Mouse (Mus musculus) lung, embryonic 16.5 days (tissue): ENCODE results near the gene Smox. TPM values are rescaled to one million over a fixed set of nuclear protein-coding genes. Genes with fewer than 3 reads are reported as not detected.

Experiments
- ATAC-seq: fragments of 200-750 bp; cut with Nextera tagmentation; 2 replicates; pipeline ENCODE4 v1.8.0; 2017; ENCODE audit warnings: low read depth, mild to moderate bottlenecking, moderate library complexity
- H3K27ac ChIP-seq: fragments of 300-500 bp; sonication (generic); 2 replicates; pipeline ENCODE4 v1.5.1; 2014; ENCODE audit warnings: mild to moderate bottlenecking, control low read depth, low read length
- H3K27me3 ChIP-seq: fragments of 300-500 bp; sonication (generic); 2 replicates; pipeline ENCODE4 v1.6.1; 2014; ENCODE audit warnings: low read depth, low read length, mixed read lengths; ENCODE audit not compliant: control insufficient read depth, insufficient read depth
- H3K36me3 ChIP-seq: fragments of 300-500 bp; sonication (generic); 2 replicates; pipeline ENCODE4 v1.6.1; 2014; ENCODE audit warnings: low read length; ENCODE audit not compliant: control insufficient read depth, insufficient read depth
- H3K4me1 ChIP-seq: fragments of 300-500 bp; sonication (generic); replicated peaks from 2 replicates; pipeline ENCODE4 v1.6.1; 2014; ENCODE audit warnings: low read length, mixed read lengths; ENCODE audit not compliant: control insufficient read depth, insufficient read depth
- H3K4me2 ChIP-seq: fragments of 300-500 bp; sonication (generic); 2 replicates; pipeline ENCODE4 v1.6.1; 2014; ENCODE audit warnings: low read depth, low read length, control low read depth
- H3K4me3 ChIP-seq: fragments of 300-500 bp; sonication (generic); 2 replicates; pipeline ENCODE4 v1.5.1; 2014; ENCODE audit warnings: mild to moderate bottlenecking, low read length, control low read depth
- H3K9ac ChIP-seq: fragments of 300-500 bp; sonication (generic); 2 replicates; pipeline ENCODE4 v1.6.1; 2014; ENCODE audit warnings: low read length, control low read depth
- H3K9me3 ChIP-seq: fragments of 300-500 bp; sonication (generic); 2 replicates; pipeline ENCODE4 v1.6.1; 2016; ENCODE audit warnings: low read length; ENCODE audit not compliant: control insufficient read depth
- WGBS: fragments of 180-500 bp; shearing (Covaris S2); extraction: QIAGEN DNeasy Blood & Tissue Kit; methylation state at CpG from one replicate; pipeline ENCODE4 v1.1.7; 2014; 5-methylcytosine and 5-hydroxymethylcytosine counted together
- polyA plus RNA-seq: library from polyadenylated mRNA; unstranded; fragments of >200 nt; fragmentation: Nextera tagmentation; extraction: Ambion mirVana; gene quantifications from 2 replicates; pipeline ENCODE4 v1.2.1, GENCODE M21; 2015

Smox gene
- polyA plus RNA-seq, 1 experiment from 2014 or later = 32.9 TPM

- H3K9me3 ChIP-seq = no peaks in the 10 kb centered on the region
- no peak overlapping the region for H3K27ac ChIP-seq
- peaks cover 3% of the 10 kb centered on the region for H3K36me3 ChIP-seq
- peaks cover 3% of the 10 kb centered on the region; the same call in 1 of the 2 replicates for H3K4me1 ChIP-seq
- H3K4me3 ChIP-seq = no peak overlapping the region
- 86% methylated on average over 4 of the region's 4 CpGs for WGBS
- H3K9ac ChIP-seq = no peak overlapping the region
- no peak for ATAC-seq
- H3K4me2 ChIP-seq = no peak overlapping the region
- H3K27me3 ChIP-seq = no peaks in the 10 kb centered on the region
These were observed 26.3 kb downstream of the Smox start for GRCm38 (mm10) chr2:131517550-131517949.

GRCm38 (mm10) chr2:131518790-131519189 is 27.5 kb downstream of the Smox start:
- WGBS = 24% methylated on average over 3 of the region's 3 CpGs
- H3K9me3 ChIP-seq = no peaks in the 10 kb centered on the region

GRCm38 (mm10) chr2:131520743-131521142 is 29.4 kb downstream of the Smox start:
- H3K4me1 ChIP-seq = no peaks in the 10 kb centered on the region
- 93% methylated on average over 19 of the region's 19 CpGs for WGBS

More at GRCm38 (mm10) chr2:131518790-131519189, 27.5 kb downstream of the Smox start:
- Histone ChIP-seq H3K36me3 (peaks cover 3% of the 10 kb centered on the region), H3K9ac (no peak overlapping the region), H3K4me2 (no peak overlapping the region), H3K27ac (no peak overlapping the region), H3K4me3 (no peak overlapping the region), H3K4me1 (no peaks in the 10 kb centered on the region; the same call in 1 of the 2 replicates), H3K27me3 (no peaks in the 10 kb centered on the region)
- no peak for ATAC-seq

GRCm38 (mm10) chr2:131527061-131527460 is 35.8 kb downstream of the Smox start:
- Histone ChIP-seq H3K9ac (no peak overlapping the region), H3K9me3 (no peaks in the 10 kb centered on the region), H3K27me3 (no peaks in the 10 kb centered on the region), H3K27ac (no peak overlapping the region), H3K36me3 (no peaks in the 10 kb centered on the region), H3K4me1 (no peaks in the 10 kb centered on the region), H3K4me3 (no peak overlapping the region), H3K4me2 (no peak overlapping the region)
- no peak for ATAC-seq
- WGBS = 42% methylated on average over 3 of the region's 3 CpGs

More at GRCm38 (mm10) chr2:131520743-131521142, 29.4 kb downstream of the Smox start:
- peaks cover 3% of the 10 kb centered on the region for H3K36me3 ChIP-seq
- H3K27me3 ChIP-seq = no peaks in the 10 kb centered on the region
- ATAC-seq = no peak
- no peak overlapping the region for H3K4me3 ChIP-seq
- H3K4me2 ChIP-seq = no peak overlapping the region
- H3K9ac ChIP-seq = no peak overlapping the region
- H3K27ac ChIP-seq = no peak overlapping the region
- no peaks in the 10 kb centered on the region for H3K9me3 ChIP-seq

GRCm38 (mm10) chr2:131529898-131530622 is 38.8 kb downstream of the Smox start:
- Histone ChIP-seq H3K36me3 (no peaks in the 10 kb centered on the region), H3K4me2 (no peak overlapping the region), H3K9ac (no peak overlapping the region), H3K27ac (no peak overlapping the region), H3K27me3 (no peaks in the 10 kb centered on the region), H3K9me3 (no peaks in the 10 kb centered on the region), H3K4me3 (no peak overlapping the region), H3K4me1 (no peaks in the 10 kb centered on the region)
- ATAC-seq = peak; percentile 66; the same call in 1 of the 2 replicates
- WGBS = 30% methylated on average over 11 of the region's 11 CpGs

- Histone ChIP-seq H3K9me3 (no peaks in the 10 kb centered on the region), H3K4me2 (no peak overlapping the region), H3K9ac (no peak overlapping the region), H3K4me3 (no peak overlapping the region), H3K27me3 (no peaks in the 10 kb centered on the region), H3K27ac (no peak overlapping the region), H3K36me3 (no peaks in the 10 kb centered on the region), H3K4me1 (no peaks in the 10 kb centered on the region)
- peak; percentile 61 for ATAC-seq
- 15% methylated on average over 9 of the region's 9 CpGs for WGBS
These were observed 39.3 kb downstream of the Smox start for GRCm38 (mm10) chr2:131530623-131531008.

GRCm38 (mm10) chr2:131531271-131531670 is 40.0 kb downstream of the Smox start:
- no peak for ATAC-seq
- Histone ChIP-seq H3K4me3 (no peak overlapping the region), H3K27ac (no peak overlapping the region), H3K36me3 (no peaks in the 10 kb centered on the region), H3K4me1 (no peaks in the 10 kb centered on the region), H3K9me3 (no peaks in the 10 kb centered on the region), H3K9ac (no peak overlapping the region), H3K27me3 (no peaks in the 10 kb centered on the region), H3K4me2 (no peak overlapping the region)
- 81% methylated on average over 7 of the region's 7 CpGs for WGBS

GRCm38 (mm10) chr2:131535168-131535567 is 43.9 kb downstream of the Smox start:
- no peak for ATAC-seq
- Histone ChIP-seq H3K9me3 (no peaks in the 10 kb centered on the region), H3K27me3 (no peaks in the 10 kb centered on the region), H3K27ac (no peak overlapping the region), H3K4me1 (peaks cover 4% of the 10 kb centered on the region; the same call in 1 of the 2 replicates), H3K4me2 (no peak overlapping the region), H3K36me3 (no peaks in the 10 kb centered on the region), H3K4me3 (no peak overlapping the region), H3K9ac (no peak overlapping the region)
- 89% methylated on average over 5 of the region's 5 CpGs for whole genome bisulfite sequencing

- H3K27ac ChIP-seq = no peak overlapping the region
- H3K36me3 ChIP-seq = no peaks in the 10 kb centered on the region
- no peaks in the 10 kb centered on the region for H3K9me3 ChIP-seq
- 43% methylated on average over 7 of the region's 7 CpGs for WGBS
- no peak overlapping the region for H3K9ac ChIP-seq
- no peak overlapping the region for H3K4me2 ChIP-seq
- H3K4me3 ChIP-seq = no peak overlapping the region
- ATAC-seq = peak; percentile 65; the same call in 1 of the 2 replicates
- no peaks in the 10 kb centered on the region for H3K27me3 ChIP-seq
- H3K4me1 ChIP-seq = peaks cover 4% of the 10 kb centered on the region; the same call in 1 of the 2 replicates
These were observed 47.0 kb downstream of the Smox start for GRCm38 (mm10) chr2:131538341-131538740.
